Mouse (Mus musculus) stomach, embryonic 16.5 days (tissue): ENCODE results near the gene Tspan2. TPM values are rescaled to one million over a fixed set of nuclear protein-coding genes. Genes with fewer than 3 reads are reported as not detected.
A peak's percentile ranks its signal among the peaks of the same experiment; 100 is the strongest.

Experiments used
- ATAC-seq: fragments of 200-750 bp; cut with Nextera tagmentation; 2 replicates; pipeline ENCODE4 v1.8.0; 2017; ENCODE audit warnings: moderate number of reproducible peaks, moderate TSS enrichment; ENCODE audit not compliant: insufficient read depth, low FRiP score
- H3K27ac ChIP-seq: fragments of 300-500 bp; sonication (generic); 2 replicates; pipeline ENCODE4 v1.5.1; 2014; ENCODE audit warnings: low read length
- H3K27me3 ChIP-seq: fragments of 300-500 bp; sonication (generic); 2 replicates; pipeline ENCODE4 v1.6.1; 2014; ENCODE audit warnings: low read length, control low read depth, mixed read lengths; ENCODE audit not compliant: control insufficient read depth, insufficient read depth
- H3K36me3 ChIP-seq: fragments of 300-500 bp; sonication (generic); 2 replicates; pipeline ENCODE4 v1.6.1; 2014; ENCODE audit warnings: low read length; ENCODE audit not compliant: control insufficient read depth, insufficient read depth
- H3K4me1 ChIP-seq: fragments of 300-500 bp; sonication (generic); 2 replicates; pipeline ENCODE4 v1.6.1; 2014; ENCODE audit warnings: low read length, control low read depth, mixed read lengths; ENCODE audit not compliant: control insufficient read depth, insufficient read depth
- H3K4me2 ChIP-seq: fragments of 300-500 bp; sonication (generic); 2 replicates; pipeline ENCODE4 v1.6.1; 2014; ENCODE audit warnings: low read depth, low read length, mixed read lengths
- H3K4me3 ChIP-seq: fragments of 300-500 bp; sonication (generic); replicated peaks from 2 replicates; pipeline ENCODE4 v1.5.1; 2014; ENCODE audit warnings: mild to moderate bottlenecking, low read length
- H3K9ac ChIP-seq: fragments of 300-500 bp; sonication (generic); 2 replicates; pipeline ENCODE4 v1.6.1; 2014; ENCODE audit warnings: low read length
- H3K9me3 ChIP-seq: fragments of 300-500 bp; sonication (generic); replicated peaks from 2 replicates; pipeline ENCODE4 v1.6.1; 2016; ENCODE audit warnings: low read length, control low read depth; ENCODE audit not compliant: control insufficient read depth
- WGBS: fragments of 180-500 bp; shearing (Covaris S2); extraction: QIAGEN DNeasy Blood & Tissue Kit; methylation state at CpG from one replicate; pipeline ENCODE4 v1.1.7; 2014; 5-methylcytosine and 5-hydroxymethylcytosine counted together
- polyA plus RNA-seq: library from polyadenylated mRNA; unstranded; fragments of >200 nt; fragmentation: Nextera tagmentation; extraction: Ambion mirVana; gene quantifications from 2 replicates; pipeline ENCODE4 v1.2.1, GENCODE M21; 2015

The Tspan2 gene
- polyA plus RNA-seq, 1 experiment from 2014 or later, result 26.3 TPM

GRCm38 (mm10) chr3:102752053-102752452, 17.7 kb downstream of the Tspan2 start:
- Histone ChIP-seq H3K36me3 (peaks cover 3% of the 10 kb centered on the region; the same call in 1 of the 2 replicates), H3K9ac (no peak overlapping the region), H3K27me3 (no peaks in the 10 kb centered on the region), H3K27ac (no peak overlapping the region; the same call in 1 of the 2 replicates), H3K4me1 (no peaks in the 10 kb centered on the region), H3K4me2 (no peak overlapping the region), H3K9me3 (no peaks in the 10 kb centered on the region), H3K4me3 (no peak overlapping the region)
- 96% methylated on average over 4 of the region's 4 CpGs for WGBS
- ATAC-seq, result no peak

GRCm38 (mm10) chr3:102752457-102752856, 18.1 kb downstream of the Tspan2 start:
- WGBS, result 49% methylated on average over 5 of the region's 5 CpGs
- Histone ChIP-seq H3K9ac (no peak overlapping the region), H3K4me2 (no peak overlapping the region), H3K27me3 (no peaks in the 10 kb centered on the region), H3K27ac (no peak overlapping the region; the same call in 1 of the 2 replicates), H3K4me3 (no peak overlapping the region), H3K36me3 (peaks cover 3% of the 10 kb centered on the region; the same call in 1 of the 2 replicates), H3K4me1 (no peaks in the 10 kb centered on the region), H3K9me3 (no peaks in the 10 kb centered on the region)
- ATAC-seq, result peak; percentile 33; the same call in 1 of the 2 replicates

DNA sequence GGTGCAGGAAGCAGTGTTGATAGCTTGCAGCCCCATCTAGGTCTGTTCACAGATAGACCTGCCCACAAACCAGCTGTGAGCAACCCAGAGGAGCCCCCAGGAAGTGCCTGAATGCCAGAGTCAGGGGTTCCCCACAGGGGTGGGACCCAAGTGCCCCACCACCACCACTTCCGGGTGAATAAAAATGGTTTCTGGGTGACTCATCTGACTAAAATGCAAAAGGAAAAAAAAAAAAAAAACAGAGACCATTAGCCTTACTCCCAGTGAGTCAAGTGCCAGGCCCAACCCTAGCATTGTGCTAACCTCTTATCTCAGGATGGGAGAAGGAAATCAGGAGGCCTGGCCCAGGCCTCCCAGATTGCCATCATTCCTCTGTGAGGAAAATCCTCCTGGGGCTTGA, 21.5 kb downstream of the Tspan2 start:
- no peak overlapping the region for H3K4me2 ChIP-seq
- no peak overlapping the region for H3K9ac ChIP-seq
- no peaks in the 10 kb centered on the region for H3K4me1 ChIP-seq
- ATAC-seq, result peak; percentile 69; the same call in 1 of the 2 replicates
- peak overlapping the region; percentile 61 for H3K27ac ChIP-seq
- H3K27me3 ChIP-seq, result no peaks in the 10 kb centered on the region
- H3K4me3 ChIP-seq, result no peak overlapping the region
- no peaks in the 10 kb centered on the region for H3K36me3 ChIP-seq
- WGBS, result 21% methylated on average over 1 of the region's 1 CpGs
- H3K9me3 ChIP-seq, result no peaks in the 10 kb centered on the region

DNA sequence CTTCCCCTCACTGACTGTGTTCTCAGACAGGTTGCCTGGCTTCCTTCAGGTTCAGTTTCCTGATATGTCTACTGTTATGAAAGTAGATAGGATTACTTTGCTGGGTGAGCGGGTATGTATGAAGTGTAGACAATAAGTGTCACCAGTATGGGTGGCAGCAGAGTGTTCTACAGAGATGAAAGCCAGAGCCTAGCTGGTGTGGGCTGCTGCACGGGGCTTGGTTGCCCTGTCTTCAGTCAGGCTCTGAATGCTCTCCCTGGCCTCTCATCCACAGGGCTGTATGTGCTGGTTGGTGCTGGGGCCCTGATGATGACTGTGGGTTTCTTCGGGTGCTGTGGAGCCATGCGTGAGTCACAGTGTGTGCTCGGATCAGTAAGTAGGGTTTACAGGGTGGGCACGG, 22.7 kb downstream of the Tspan2 start:
- Histone ChIP-seq H3K36me3 (no peaks in the 10 kb centered on the region), H3K27me3 (no peaks in the 10 kb centered on the region), H3K4me3 (no peak overlapping the region), H3K9me3 (no peaks in the 10 kb centered on the region), H3K4me2 (no peak overlapping the region), H3K4me1 (no peaks in the 10 kb centered on the region), H3K9ac (no peak overlapping the region), H3K27ac (no peak overlapping the region)
- 77% methylated on average over 6 of the region's 6 CpGs for WGBS
- ATAC-seq, result no peak

GRCm38 (mm10) chr3:102760236-102760635, 25.9 kb downstream of the Tspan2 start:
- no peaks in the 10 kb centered on the region for H3K36me3 ChIP-seq
- no peak for ATAC-seq
- H3K9me3 ChIP-seq, result no peaks in the 10 kb centered on the region
- no peak overlapping the region for H3K4me2 ChIP-seq
- no peak overlapping the region for H3K4me3 ChIP-seq
- WGBS, result 67% methylated on average over 3 of the region's 3 CpGs
- H3K4me1 ChIP-seq, result peaks cover 4% of the 10 kb centered on the region
- H3K27ac ChIP-seq, result no peak overlapping the region
- H3K27me3 ChIP-seq, result no peaks in the 10 kb centered on the region
- no peak overlapping the region for H3K9ac ChIP-seq

DNA sequence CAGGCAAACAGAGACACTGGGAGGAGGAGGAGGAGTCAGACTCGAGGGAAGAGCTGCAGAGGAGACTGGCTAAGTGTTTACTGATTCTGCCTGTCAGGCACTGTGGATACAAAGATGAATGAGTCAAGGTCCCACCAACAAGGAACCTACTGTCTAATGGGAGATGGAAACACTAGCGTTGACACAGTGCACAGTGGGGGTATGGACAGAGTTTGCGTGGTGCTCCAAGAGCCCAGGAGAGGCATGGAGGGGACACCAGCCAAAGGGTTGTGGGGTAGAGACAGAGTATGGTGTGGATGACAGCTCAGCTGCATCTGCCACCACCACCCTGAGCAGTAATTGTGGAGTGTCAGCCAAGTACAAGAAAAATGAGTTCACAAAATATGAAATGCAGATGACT, 28.1 kb downstream of the Tspan2 start:
- ATAC-seq, result no peak
- H3K4me1 ChIP-seq, result peaks cover 4% of the 10 kb centered on the region
- no peaks in the 10 kb centered on the region for H3K27me3 ChIP-seq
- no peaks in the 10 kb centered on the region for H3K9me3 ChIP-seq
- H3K4me3 ChIP-seq, result no peak overlapping the region
- no peak overlapping the region for H3K27ac ChIP-seq
- H3K36me3 ChIP-seq, result no peaks in the 10 kb centered on the region
- H3K9ac ChIP-seq, result no peak overlapping the region
- 42% methylated on average over 3 of the region's 3 CpGs for WGBS
- H3K4me2 ChIP-seq, result no peak overlapping the region

DNA sequence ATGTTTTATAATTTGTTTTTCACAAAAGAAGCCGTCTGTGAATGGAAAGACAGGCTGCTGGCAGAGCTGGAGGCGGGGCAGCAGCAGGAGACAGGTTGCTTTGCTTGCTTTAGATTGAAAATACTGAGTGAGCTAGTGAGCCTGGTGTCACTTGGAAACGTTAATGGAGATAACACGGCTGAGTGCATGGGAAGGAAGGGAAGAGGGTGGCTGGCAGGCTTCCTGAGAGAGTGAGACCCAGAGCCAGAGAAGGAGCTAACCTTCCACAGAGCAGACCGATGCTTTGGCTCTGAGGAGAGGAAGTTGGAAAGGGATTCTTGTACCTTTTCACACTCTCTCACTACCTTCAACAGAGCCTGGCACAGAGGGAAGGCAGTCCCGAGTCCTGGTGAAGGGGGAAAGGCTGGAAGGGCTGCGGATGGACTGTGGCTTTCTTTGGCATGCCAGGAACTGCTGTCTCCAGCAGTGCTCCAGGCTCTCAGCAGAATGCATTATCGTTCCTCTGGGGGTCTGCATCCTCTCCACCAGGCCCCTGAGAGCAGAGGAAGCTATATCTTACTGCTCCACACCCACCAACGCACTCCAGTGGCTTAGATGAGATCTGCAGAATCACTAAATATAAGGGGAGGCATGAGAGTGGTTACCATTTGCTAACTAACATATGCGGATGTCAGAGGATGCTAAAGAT, 29.5 kb downstream of the Tspan2 start:
- no peak for ATAC-seq
- no peak overlapping the region for H3K4me2 ChIP-seq
- H3K4me1 ChIP-seq, result peaks cover 4% of the 10 kb centered on the region
- H3K27ac ChIP-seq, result no peak overlapping the region; the same call in 1 of the 2 replicates
- no peaks in the 10 kb centered on the region for H3K27me3 ChIP-seq
- no peaks in the 10 kb centered on the region for H3K9me3 ChIP-seq
- WGBS, result 33% methylated on average over 10 of the region's 10 CpGs
- no peak overlapping the region for H3K9ac ChIP-seq
- H3K4me3 ChIP-seq, result no peak overlapping the region
- H3K36me3 ChIP-seq, result no peaks in the 10 kb centered on the region

DNA sequence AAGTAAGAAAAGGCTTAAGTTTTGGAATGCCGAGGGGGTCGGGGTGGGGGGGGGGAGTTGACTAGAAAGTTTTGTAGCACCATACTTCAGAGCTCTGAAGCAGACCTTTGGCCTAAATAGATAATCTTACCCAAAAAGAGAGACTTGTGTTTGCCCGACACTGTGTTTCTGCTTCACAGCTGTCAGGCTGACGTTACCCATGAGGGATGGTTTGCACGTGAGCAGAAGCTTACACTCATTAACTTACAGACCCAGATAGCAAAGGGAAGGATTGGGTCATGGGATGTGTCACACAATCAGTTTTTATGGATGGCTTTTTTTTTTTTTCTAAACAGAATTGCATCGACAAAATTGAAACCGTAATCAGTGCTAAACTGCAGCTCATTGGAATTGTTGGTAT, 30.5 kb downstream of the Tspan2 start:
- H3K4me1 ChIP-seq, result peaks cover 4% of the 10 kb centered on the region
- H3K4me3 ChIP-seq, result no peak overlapping the region
- no peaks in the 10 kb centered on the region for H3K36me3 ChIP-seq
- ATAC-seq, result no peak
- H3K27me3 ChIP-seq, result no peaks in the 10 kb centered on the region
- no peak overlapping the region for H3K4me2 ChIP-seq
- H3K27ac ChIP-seq, result no peak overlapping the region
- WGBS, result 50% methylated on average over 7 of the region's 7 CpGs
- no peaks in the 10 kb centered on the region for H3K9me3 ChIP-seq
- H3K9ac ChIP-seq, result no peak overlapping the region

- no peaks in the 10 kb centered on the region for H3K27me3 ChIP-seq
- no peak overlapping the region for H3K4me2 ChIP-seq
- no peak overlapping the region for H3K4me3 ChIP-seq
- no peaks in the 10 kb centered on the region for H3K4me1 ChIP-seq
- no peaks in the 10 kb centered on the region for H3K36me3 ChIP-seq
- ATAC-seq, result no peak
- WGBS, result 69% methylated on average over 4 of the region's 4 CpGs
- no peaks in the 10 kb centered on the region for H3K9me3 ChIP-seq
- H3K27ac ChIP-seq, result no peak overlapping the region
- H3K9ac ChIP-seq, result no peak overlapping the region
Measured at GRCm38 (mm10) chr3:102773018-102773417, 38.7 kb downstream of the Tspan2 start.
